Mouse (Mus musculus) thymus, adult 18-20 months (tissue): ENCODE data around the gene Synpo2l.
"Not testable (repeated sequence)": the region's sequence is repeated elsewhere in the genome, so short reads cannot be mapped to it uniquely, and the experiment has no call there.

Experiments
- DNase-seq, 2 experiments: peaks; one replicate each; pipeline ENCODE4 v3.0.0; 2022; ENCODE audit warnings: mixed read lengths in 2 of 2

The Synpo2l gene

DNA sequence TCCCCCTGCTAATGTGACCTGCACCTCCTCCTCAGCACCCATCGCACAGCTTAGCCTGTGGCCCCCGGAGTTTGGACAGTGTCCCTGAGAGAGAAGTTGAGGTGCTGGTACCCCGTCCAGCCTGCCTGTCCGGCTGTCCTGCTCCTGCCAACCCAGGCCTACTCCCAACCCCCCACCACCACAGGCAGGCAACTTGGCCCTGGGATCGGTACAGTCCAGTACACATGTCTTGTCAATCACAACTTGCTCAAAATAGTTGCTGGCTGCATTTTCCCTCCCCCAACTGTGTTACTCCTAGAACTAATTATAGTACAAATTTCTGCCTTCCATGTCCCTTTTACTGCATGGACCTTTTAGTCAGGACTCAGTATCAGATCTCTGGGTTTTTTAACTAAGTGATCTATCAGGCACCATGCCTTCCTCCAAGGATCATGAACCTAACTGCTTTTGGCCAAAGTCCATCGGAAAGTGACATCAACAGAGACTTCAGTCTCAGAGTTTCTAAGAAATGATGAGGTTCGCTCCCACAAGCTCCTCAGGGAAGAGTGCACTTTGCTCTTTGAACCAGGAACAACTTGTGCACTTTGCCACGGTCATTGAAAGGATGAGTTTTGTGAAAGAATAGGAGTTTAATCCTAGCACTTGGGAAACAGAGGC, at the start of gene Synpo2l:
Gene Synpo2l (minus strand): TSS at position 201 of the 657 bp plus-strand sequence.
- DNase-seq = no peak

- DNase-seq = no peak
Observed at GRCm38 (mm10) chr14:20713832-20714231, 45.7 kb upstream of the Synpo2l start.

- DNase-seq = no peak
Observed at GRCm38 (mm10) chr14:20708239-20708638, 40.1 kb upstream of the Synpo2l start.

GRCm38 (mm10) chr14:20707201-20708190, 39.3 kb upstream of the Synpo2l start, which contains the start of gene Zswim8:
Gene Zswim8 (plus strand): TSS chr14:20707552.
- DNase-seq = peak; percentile 57 to 71

- not testable (repeated sequence) for DNase-seq
Observed at GRCm38 (mm10) chr14:20703461-20703860, 35.3 kb upstream of the Synpo2l start.

- DNase-seq = peak; percentile 74 to 79
Observed at GRCm38 (mm10) chr14:20702741-20703381, 34.7 kb upstream of the Synpo2l start, which contains the start of gene Chchd1. Gene Chchd1 (plus strand): TSS chr14:20703006.

GRCm38 (mm10) chr14:20702096-20702740, 34.1 kb upstream of the Synpo2l start:
- no peak for DNase-seq

DNA sequence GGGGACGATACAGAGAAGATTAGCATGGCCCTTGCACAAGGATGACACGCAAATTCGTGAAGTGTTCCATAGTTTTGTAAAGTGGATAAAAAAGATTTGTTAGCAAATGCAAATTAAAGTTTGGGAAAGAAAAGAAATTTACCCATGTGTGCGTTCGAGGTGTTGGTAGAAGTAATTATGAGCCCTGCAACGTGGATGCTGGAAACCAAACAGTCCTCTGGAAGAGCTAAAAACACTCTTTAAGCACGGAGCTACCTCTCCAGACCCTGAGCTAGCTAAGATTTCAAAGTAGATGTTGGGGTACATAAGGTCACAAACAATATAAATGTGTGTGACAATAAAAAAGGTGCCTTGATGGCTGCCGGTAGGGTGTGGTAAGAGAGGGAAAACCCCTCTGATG, 33.4 kb upstream of the Synpo2l start:
- DNase-seq = no peak

GRCm38 (mm10) chr14:20700362-20700761, 32.2 kb upstream of the Synpo2l start:
- DNase-seq = no peak

- no peak for DNase-seq
Observed at GRCm38 (mm10) chr14:20698515-20698914, 30.4 kb upstream of the Synpo2l start.

DNA sequence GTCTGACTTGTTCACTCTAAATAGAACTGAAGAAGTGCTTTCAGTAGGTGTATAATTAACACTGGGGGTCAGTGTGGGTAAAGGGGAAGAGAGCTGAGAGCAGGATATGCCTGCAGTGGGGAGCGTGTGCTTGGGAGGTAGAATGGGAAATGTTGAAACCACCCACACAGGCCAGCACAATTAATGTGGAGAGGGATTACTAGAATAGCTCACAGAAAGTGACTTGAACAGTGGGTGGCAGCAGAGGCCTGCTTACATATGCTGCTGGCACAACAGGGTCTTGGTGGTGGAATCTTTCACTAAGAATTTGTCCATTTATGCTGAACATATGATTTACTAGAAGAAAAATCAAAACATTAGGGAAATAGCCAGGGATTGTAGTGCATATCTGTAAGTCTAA, 28.8 kb upstream of the Synpo2l start:
- peak in 1 of 2 experiments; percentile 30 for DNase-seq

GRCm38 (mm10) chr14:20695761-20696520, 27.8 kb upstream of the Synpo2l start:
- no peak for DNase-seq

DNA sequence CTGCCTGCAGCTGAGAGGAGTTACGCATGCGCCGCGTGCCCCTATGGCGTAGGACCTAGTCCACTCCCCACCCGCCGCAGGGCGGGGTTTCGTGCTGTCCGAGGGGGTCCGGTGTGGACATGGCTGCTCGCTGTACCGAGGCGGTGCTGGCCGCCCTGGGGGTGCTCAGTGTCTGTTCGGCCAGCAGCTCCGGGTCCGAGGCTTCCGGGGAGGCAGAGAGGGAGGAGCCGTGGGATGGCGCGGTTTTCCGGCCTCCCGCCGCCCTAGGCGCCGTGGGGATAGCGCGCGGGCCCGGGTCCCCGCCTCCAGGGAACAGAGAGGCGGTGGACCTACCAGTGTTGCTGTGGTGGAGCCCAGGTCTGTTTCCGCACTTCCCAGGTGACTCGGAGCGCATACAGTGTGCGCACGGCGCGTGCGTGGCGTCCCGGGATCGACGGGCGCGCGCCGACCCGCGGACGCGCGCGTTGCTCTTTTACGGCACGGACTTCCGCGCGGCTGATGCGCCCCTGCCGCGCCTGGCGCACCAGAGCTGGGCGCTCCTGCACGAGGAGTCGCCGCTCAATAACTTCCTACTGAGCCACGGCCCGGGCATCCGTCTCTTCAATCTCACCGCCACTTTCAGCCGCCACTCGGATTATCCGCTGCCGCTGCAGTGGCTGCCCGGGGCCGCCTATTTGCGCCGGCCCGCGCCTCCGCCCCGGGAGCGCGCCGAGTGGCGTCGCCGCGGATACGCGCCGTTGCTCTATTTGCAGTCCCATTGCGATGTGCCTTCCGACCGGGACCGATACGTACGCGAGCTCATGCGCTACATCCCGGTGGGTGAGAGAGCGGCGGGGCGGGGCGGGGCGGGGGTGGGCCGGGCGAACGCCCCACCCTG, 27.0 kb upstream of the Synpo2l start, which contains the start of gene Fut11:
Gene Fut11 (plus strand): TSS at position 85 of the 877 bp plus-strand sequence.
- peak; percentile 71 to 77 for DNase-seq

DNA sequence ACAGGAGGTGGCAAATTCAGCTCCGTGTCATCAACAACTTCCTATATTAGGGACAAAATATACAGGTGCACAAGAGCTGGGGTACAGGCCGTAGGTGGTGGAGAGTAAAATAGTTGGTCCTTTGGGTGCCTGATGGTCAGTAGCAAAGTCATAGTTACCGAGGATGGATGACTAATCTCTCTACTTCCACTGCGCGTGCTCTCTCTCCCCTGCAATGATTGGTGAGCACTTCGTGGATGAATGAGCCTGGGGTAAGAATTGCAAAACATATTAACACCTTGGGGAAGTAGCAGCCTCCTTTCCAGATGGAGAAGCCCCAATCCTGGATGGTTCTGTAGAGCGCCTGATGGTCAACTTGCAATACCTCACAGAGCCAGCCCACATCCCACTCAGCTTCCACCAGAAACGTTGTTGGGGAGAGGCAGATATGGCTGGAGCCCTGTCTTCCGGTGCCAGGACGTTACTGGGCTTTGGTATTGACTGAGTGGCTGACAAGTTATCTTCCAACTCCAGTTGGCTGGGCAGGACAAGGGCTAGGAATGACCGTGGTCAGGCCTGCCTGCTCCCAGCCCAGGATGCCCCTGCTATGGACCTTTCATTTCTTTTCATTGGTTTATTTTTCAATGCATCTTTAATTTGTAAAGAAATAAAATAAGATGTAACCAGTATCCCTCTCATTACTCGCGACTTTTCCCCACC, 26.2 kb upstream of the Synpo2l start:
- no peak for DNase-seq

DNA sequence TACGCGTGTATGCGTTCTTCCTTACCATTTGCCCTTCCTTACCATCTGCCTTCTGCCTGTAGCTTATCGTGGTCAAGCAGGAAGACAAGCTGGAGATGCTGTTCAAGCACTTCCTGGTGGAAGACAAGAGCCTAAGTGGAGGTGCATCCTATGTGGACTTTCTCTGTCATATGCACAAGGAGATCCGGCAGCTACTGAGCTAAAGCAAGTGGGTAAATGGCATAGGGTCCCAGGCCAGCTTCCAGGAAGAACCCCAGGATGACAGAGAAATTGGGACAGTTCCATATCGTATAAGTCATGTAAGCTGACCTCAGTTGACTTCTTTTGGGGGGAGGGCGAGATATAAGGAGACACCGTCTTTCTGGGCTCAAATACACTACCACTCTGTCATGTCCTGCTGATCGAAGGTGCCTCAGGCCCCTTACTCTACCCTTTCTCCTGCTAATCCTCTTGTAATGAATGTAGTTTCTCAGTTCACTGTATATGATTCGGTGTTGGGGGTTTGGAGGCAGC, 25.5 kb upstream of the Synpo2l start:
- DNase-seq = no peak

- no peak for DNase-seq
Observed at GRCm38 (mm10) chr14:20691772-20692171, 23.6 kb upstream of the Synpo2l start.

- no peak for DNase-seq
Observed at GRCm38 (mm10) chr14:20689009-20689408, 20.9 kb upstream of the Synpo2l start.

- DNase-seq = no peak
Observed at GRCm38 (mm10) chr14:20686576-20686975, 18.4 kb upstream of the Synpo2l start.

DNA sequence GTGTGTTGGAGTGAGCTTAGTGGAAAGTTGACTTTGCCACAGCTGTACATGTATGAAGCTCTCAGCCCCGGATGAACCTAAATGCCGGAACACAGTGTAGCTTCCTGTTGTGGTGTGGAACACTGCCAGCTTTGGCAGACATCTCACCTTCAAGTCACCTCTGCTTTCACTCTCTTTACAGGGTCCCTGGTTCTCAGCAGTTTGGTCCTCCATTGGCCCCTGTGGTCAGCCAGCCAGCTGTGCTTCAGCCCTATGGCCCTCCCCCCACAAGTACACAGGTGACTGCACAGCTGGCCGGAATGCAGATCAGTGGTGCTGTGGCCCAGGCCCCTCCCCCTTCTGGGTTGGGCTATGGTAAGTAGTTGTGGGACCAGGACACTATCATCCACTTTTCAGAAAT, 14.3 kb upstream of the Synpo2l start:
- peak; percentile 56 to 77 for DNase-seq

DNA sequence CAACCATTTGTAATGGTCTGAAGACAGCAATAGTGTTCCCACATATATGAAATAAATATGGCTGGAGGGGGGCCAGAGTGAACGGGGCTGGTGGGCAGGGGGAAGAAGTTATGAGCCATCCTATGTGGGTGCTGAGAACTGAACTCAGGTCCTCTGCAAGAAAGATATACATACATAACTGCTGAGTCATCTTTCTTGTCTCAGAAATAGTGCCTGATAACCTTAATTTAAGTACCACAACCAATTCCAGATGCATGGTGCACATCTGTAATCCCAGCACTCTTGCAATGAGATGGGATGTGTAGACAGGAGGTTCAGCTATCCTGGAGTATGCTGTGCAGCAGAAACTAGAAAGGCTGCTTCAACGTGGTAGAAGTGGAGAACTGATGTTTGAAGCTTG, 13.6 kb upstream of the Synpo2l start:
- no peak for DNase-seq
